Mouse (Mus musculus) E14TG2a.4 (cell line): ENCODE results near the gene Runx1.

Source experiments
- CTCF ChIP-seq: conservative IDR thresholded peaks from 2 replicates; pipeline ENCODE4 v1.5.1; 2014; ENCODE audit warnings: low read length
- NANOG ChIP-seq: IDR thresholded peaks from 2 replicates; pipeline ENCODE4 v1.6.1; 2014; ENCODE audit warnings: borderline replicate concordance, low read length, mixed read lengths
- POU5F1 ChIP-seq: IDR thresholded peaks from 2 replicates; pipeline ENCODE4 v1.6.1; 2014; ENCODE audit warnings: low read length, borderline replicate concordance

DNA sequence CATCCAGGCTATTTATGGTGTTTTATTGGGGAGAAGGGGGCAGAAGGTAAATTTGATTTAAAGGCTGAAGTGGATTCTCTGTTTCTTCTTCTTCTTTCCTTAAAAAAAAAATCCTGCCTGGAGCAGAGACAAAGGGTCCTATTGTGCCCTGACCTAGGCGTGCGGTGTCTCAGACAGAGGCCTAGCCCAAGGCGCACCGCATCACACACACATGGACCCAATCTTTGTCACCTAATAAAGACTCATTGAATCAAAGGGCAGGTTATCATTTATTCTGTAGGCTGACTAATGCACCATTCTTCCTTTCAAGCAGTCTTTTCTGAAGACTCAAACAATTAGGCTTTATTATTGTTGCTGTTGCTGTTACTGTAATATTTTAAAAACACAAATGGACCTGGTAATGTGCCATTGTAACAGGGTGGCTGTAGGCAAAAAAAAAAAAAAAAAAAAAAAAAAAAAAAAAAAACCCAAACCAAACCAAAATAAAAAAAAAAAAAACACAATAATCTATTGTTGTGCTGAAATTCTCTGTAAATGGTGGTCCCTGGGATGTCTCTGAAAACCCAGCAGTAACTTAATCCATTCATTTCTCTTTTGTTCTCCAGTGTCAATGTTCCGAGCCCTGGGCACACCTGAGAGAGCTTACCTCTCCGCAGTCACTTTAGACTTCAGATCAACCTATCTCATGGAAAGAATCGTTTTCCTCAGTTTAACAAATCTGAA lies 86.7 kb downstream of the Runx1 start:
- no peak for TF ChIP-seq CTCF
- TF ChIP-seq NANOG, result no peak
- TF ChIP-seq POU5F1, result no peak
